Mouse (Mus musculus) intestine, postnatal 0 days (tissue): ENCODE data around the gene Ube2v1. TPM values are rescaled to one million over a fixed set of nuclear protein-coding genes. Genes with fewer than 3 reads are reported as not detected.
A peak's percentile ranks its signal among the peaks of the same experiment; 100 is the strongest.

Experiments used
- ATAC-seq: fragments of 200-750 bp; cut with Nextera tagmentation; 2 replicates; pipeline ENCODE4 v1.8.0; 2017; ENCODE audit warnings: mild to moderate bottlenecking, moderate TSS enrichment, moderate library complexity
- H3K27ac ChIP-seq: fragments of 300-500 bp; sonication (generic); 2 replicates; pipeline ENCODE4 v1.5.1; 2014; ENCODE audit warnings: mild to moderate bottlenecking, low read depth, low read length, moderate library complexity
- H3K27me3 ChIP-seq: fragments of 300-500 bp; sonication (generic); replicated peaks from 2 replicates; pipeline ENCODE4 v1.6.1; 2014; ENCODE audit warnings: low read length, mixed read lengths; ENCODE audit not compliant: control insufficient read depth, insufficient read depth
- H3K36me3 ChIP-seq: fragments of 300-500 bp; sonication (generic); 2 replicates; pipeline ENCODE4 v1.6.1; 2014; ENCODE audit warnings: mild to moderate bottlenecking, moderate library complexity; ENCODE audit not compliant: control insufficient read depth, insufficient read depth
- H3K4me1 ChIP-seq: fragments of 300-500 bp; sonication (generic); replicated peaks from 2 replicates; pipeline ENCODE4 v1.6.1; 2014; ENCODE audit warnings: antibody characterized with exemption, low read length, mixed read lengths; ENCODE audit not compliant: control insufficient read depth, insufficient read depth
- H3K4me2 ChIP-seq: fragments of 300-500 bp; sonication (generic); replicated peaks from 2 replicates; pipeline ENCODE4 v1.6.1; 2014; ENCODE audit warnings: low read depth, mild to moderate bottlenecking, moderate library complexity
- H3K4me3 ChIP-seq: fragments of 300-500 bp; sonication (generic); 2 replicates; pipeline ENCODE4 v1.5.1; 2014; ENCODE audit warnings: low read depth, low read length
- H3K9ac ChIP-seq: fragments of 300-500 bp; sonication (generic); 2 replicates; pipeline ENCODE4 v1.6.1; 2014; ENCODE audit warnings: mild to moderate bottlenecking, low read depth, low read length
- H3K9me3 ChIP-seq: fragments of 300-500 bp; sonication (generic); 2 replicates; pipeline ENCODE4 v1.6.1; 2016; ENCODE audit warnings: mixed run types; ENCODE audit not compliant: control insufficient read depth
- CTCF ChIP-seq: sonication (generic); IDR thresholded peaks from 2 replicates; pipeline ENCODE4 v1.5.1; 2016; ENCODE audit warnings: low read depth, mild to moderate bottlenecking, control low read depth, antibody characterized with exemption, moderate library complexity
- WGBS: fragments of 180-500 bp; shearing (Covaris S2); extraction: QIAGEN DNeasy Blood & Tissue Kit; methylation state at CpG from one replicate; pipeline ENCODE4 v1.1.7; 2014; 5-methylcytosine and 5-hydroxymethylcytosine counted together
- polyA plus RNA-seq: library from polyadenylated mRNA; unstranded; fragments of >200 nt; fragmentation: Nextera tagmentation; extraction: Ambion mirVana; gene quantifications from 2 replicates; pipeline ENCODE4 v1.2.1, GENCODE M21; 2015

The Ube2v1 gene
- polyA plus RNA-seq, 1 experiment from 2014 or later, result 173 TPM

DNA sequence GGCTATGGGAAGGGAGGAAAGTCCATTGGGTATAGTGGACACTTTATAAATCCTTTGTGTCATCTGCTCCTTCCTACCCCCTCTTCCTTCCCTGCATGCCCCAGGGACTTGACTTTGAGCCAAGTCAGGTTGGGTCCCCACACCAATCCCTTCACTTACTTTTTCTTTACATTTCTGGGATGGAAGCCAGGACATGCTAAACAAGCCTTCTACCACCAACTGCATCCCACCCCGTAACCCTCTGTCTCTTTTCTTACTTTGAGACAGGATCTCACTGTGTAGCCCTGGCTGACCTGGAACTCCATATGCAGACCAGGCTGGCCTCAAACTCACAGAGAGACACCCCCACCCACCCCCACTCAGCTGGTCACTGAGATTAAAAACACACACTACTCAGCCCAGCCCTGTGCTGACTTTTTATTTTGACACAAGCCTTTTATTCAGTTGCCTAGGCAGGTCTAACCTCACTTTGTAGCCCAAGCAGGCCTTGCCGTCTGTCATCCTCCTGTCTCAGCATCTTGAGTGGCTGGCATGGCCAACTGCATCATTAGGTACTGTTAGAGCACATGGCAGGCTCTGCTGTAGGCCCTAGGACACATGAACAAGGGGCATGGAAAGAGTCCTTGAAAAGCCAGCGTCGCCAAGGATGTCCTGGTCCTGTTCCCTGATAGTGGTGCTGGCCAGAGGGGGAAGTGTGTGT lies 38.2 kb downstream of the Ube2v1 start:
- no peak for ATAC-seq
- no peaks in the 10 kb centered on the region for H3K9me3 ChIP-seq

DNA sequence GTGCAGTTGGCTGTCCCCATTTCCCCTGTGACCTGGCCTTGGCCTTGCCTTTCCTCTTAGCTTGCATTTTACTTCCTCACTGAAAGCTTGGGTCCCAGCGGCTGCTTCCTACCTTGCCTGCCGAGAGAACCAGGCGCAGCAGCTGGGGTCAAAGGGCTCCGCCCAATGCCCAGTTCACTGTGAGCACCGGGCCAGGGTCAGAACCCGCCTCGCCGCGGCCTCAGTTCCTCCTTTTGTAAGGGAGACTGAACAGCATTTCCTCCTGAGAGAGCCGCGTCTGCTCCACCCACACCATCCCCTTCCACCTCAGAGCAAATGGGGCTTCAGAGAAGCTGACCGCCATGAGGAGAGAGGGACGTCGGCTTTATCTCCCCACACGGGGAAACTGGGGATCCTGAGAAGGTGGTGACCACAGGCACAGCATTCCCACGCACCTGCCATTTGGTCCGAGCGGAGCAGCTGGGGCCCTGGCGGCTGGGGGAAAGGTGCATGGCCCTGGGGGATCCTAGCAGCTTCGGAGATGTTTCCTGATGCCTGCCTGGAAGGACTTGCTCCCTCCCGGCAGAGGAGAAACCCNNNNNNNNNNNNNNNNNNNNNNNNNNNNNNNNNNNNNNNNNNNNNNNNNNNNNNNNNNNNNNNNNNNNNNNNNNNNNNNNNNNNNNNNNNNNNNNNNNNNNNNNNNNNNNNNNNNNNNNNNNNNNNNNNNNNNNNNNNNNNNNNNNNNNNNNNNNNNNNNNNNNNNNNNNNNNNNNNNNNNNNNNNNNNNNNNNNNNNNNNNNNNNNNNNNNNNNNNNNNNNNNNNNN lies 42.9 kb downstream of the Ube2v1 start:
- TF ChIP-seq CTCF, result peak; percentile 12
- peak overlapping the region; percentile 21 for H3K4me3 ChIP-seq
- peak overlapping the region; percentile 54 for H3K4me2 ChIP-seq
- no peaks in the 10 kb centered on the region for H3K9me3 ChIP-seq
- H3K9ac ChIP-seq, result 0 out of 2 replicates have a peak overlapping the region, but pooled peaks have one; percentile 11
- H3K36me3 ChIP-seq, result no peaks in the 10 kb centered on the region
- 30% methylated on average over 21 of the region's 21 CpGs for WGBS
- no peaks in the 10 kb centered on the region for H3K4me1 ChIP-seq
- ATAC-seq, result peak; percentile 42; the same call in 1 of the 2 replicates
- H3K27me3 ChIP-seq, result no peaks in the 10 kb centered on the region
- peak overlapping the region; percentile 50 for H3K27ac ChIP-seq

More for the DNA sequence above, 38.2 kb downstream of the Ube2v1 start:
- Histone ChIP-seq H3K4me3 (no peak overlapping the region), H3K9ac (no peak overlapping the region), H3K36me3 (no peaks in the 10 kb centered on the region), H3K27ac (peak overlapping the region; percentile 46), H3K27me3 (peaks cover 3% of the 10 kb centered on the region; the same call in 1 of the 2 replicates), H3K4me2 (no peak overlapping the region), H3K4me1 (no peaks in the 10 kb centered on the region)
- TF ChIP-seq CTCF, result no peak
- WGBS, result 74% methylated on average over 4 of the region's 4 CpGs

DNA sequence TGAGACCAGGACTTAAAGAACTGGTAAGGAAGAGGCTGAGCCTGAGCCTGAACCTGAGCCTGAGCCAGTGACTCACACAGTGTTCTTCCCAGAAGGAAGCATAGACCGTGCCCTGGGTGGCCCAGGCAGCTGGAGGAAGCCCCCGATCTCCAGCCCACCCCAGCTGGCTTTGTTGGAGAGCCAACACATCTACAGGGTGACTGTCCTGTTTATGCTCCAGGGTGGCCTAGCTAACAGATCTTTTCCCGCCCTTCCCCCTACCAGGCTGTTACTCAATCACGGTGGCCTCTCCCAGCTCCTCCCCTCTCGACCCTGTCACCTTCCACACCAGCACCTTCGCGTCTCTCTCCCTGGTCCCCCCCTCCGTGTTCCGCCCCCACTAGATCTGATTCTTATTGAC lies 44.9 kb downstream of the Ube2v1 start:
- no peak for TF ChIP-seq CTCF
- Histone ChIP-seq H3K4me2 (no peak overlapping the region), H3K27me3 (no peaks in the 10 kb centered on the region), H3K4me1 (no peaks in the 10 kb centered on the region), H3K27ac (peak overlapping the region; percentile 64), H3K9ac (no peak overlapping the region), H3K4me3 (no peak overlapping the region), H3K9me3 (no peaks in the 10 kb centered on the region), H3K36me3 (no peaks in the 10 kb centered on the region)
- no peak for ATAC-seq
- WGBS, result 23% methylated on average over 9 of the region's 9 CpGs

DNA sequence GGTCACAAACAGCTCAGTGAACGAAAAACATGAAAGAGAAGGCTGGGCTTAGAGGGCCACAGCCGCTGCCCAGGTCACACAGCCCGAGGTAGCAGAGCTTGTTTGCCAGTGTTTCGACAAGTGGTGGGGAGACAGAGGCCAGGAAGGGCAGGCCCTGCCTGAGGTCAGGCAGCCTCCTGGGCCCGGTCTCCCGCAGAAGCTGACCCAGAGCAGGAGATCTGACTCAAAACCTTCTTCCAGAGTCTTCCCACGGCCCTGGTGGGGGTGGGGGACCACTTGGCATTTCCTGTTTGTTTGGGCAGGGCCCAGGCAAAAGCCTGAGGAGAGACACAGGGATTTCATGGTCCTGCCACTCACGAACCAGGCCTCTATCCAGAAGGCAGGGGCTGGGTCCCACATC lies 45.9 kb downstream of the Ube2v1 start:
- Histone ChIP-seq H3K4me3 (no peak overlapping the region), H3K4me2 (no peak overlapping the region), H3K9me3 (no peaks in the 10 kb centered on the region), H3K4me1 (no peaks in the 10 kb centered on the region), H3K27me3 (no peaks in the 10 kb centered on the region), H3K27ac (peak overlapping the region; percentile 30; the same call in 1 of the 2 replicates), H3K9ac (no peak overlapping the region), H3K36me3 (no peaks in the 10 kb centered on the region)
- ATAC-seq, result no peak
- no peak for TF ChIP-seq CTCF
- 46% methylated on average over 8 of the region's 8 CpGs for WGBS

DNA sequence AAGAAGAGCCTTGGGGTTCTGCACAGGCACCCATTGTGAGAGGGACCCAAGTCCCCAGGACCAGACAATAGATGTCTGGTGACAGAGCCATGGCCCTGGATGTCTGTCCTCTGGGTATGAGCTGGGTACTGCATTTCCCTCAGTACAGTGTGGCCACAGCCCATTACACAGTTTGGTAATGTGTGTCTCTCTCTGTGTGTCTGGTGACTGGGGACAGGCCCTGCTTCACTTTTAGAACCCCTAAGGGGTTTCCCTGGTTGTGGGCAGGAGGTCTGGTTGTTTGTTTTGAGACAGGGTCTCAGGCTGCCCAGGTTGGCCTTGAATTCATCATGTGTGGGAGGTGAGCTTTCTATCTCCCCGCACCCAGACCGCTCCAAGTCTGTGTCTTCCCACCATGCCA lies 46.6 kb downstream of the Ube2v1 start:
- WGBS, result 87% methylated on average over 2 of the region's 2 CpGs
- H3K9ac ChIP-seq, result no peak overlapping the region

DNA sequence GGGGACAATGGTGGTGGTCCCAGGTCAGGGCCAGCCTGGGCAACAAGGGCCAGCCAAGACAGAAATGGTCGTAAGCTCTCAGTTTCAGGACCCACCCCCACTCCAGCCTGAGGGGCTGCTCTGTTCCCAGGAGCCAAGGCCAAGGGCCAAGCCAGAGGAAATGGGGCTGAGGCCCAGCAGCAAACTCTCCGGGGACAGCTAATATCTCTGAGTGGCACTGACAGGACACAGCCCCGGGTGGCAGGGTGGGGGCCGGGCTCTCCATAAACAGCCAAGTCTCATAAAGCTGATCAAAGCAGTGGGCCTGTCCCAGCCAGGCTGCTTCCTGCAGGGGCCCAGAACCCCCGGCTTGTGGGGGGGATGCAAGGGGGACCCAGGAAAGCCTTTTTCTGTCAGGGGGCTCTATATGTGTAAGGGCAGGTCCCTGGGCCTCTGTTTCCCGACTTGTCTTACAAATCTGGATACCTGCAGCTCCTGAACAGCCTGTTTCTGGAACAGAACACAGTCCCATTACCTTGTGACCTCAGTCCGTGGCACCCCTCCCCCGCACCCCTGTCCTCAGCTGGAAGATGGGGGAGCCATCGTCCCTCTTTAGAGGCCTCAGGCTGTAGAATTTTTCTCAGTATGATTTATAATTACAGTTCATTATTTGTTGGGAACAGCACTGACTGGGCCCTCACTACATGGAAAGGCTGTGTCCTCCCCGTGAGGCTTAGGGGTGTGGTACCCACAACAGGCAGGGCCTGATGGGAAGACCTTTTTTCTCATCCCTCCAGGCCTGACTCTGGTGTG lies 48.5 kb downstream of the Ube2v1 start:
- ATAC-seq, result no peak
- no peak overlapping the region for H3K4me3 ChIP-seq
- no peaks in the 10 kb centered on the region for H3K27me3 ChIP-seq
- no peak overlapping the region for H3K4me2 ChIP-seq
- no peak overlapping the region for H3K27ac ChIP-seq
- 29% methylated on average over 10 of the region's 10 CpGs for WGBS
- H3K9ac ChIP-seq, result no peak overlapping the region
- no peaks in the 10 kb centered on the region for H3K9me3 ChIP-seq
- TF ChIP-seq CTCF, result no peak
- H3K4me1 ChIP-seq, result no peaks in the 10 kb centered on the region
- H3K36me3 ChIP-seq, result no peaks in the 10 kb centered on the region

More for the DNA sequence above, 46.6 kb downstream of the Ube2v1 start:
- no peak overlapping the region for H3K27ac ChIP-seq
- no peak overlapping the region for H3K4me3 ChIP-seq
- H3K9me3 ChIP-seq, result no peaks in the 10 kb centered on the region
- H3K4me1 ChIP-seq, result no peaks in the 10 kb centered on the region
- no peaks in the 10 kb centered on the region for H3K27me3 ChIP-seq
- H3K36me3 ChIP-seq, result no peaks in the 10 kb centered on the region
- H3K4me2 ChIP-seq, result no peak overlapping the region
- no peak for ATAC-seq
- no peak for TF ChIP-seq CTCF
